Mouse (Mus musculus) liver, adult 2 months (tissue): ENCODE measurements around the gene Gm49416.

Experiments
- CTCF ChIP-seq: fragments of 200-500 bp; IDR thresholded peaks from 2 replicates; pipeline ENCODE4 v1.5.1; 2011; ENCODE audit warnings: low read depth, low read length, control low read depth
- POLR2A ChIP-seq: fragments of 200-500 bp; IDR thresholded peaks from 2 replicates; pipeline ENCODE4 v1.6.1; 2011; ENCODE audit warnings: low read length, control low read depth; ENCODE audit not compliant: insufficient read depth; ENCODE audit errors: extremely low read depth

GRCm38 (mm10) chr19:8943047-8943446, 54.3 kb downstream of the Gm49416 start:
- TF ChIP-seq POLR2A (no peak), CTCF (no peak)
